Comparison of ENCODE assay signal across 25 mouse cellular contexts in the genomic region with DNA sequence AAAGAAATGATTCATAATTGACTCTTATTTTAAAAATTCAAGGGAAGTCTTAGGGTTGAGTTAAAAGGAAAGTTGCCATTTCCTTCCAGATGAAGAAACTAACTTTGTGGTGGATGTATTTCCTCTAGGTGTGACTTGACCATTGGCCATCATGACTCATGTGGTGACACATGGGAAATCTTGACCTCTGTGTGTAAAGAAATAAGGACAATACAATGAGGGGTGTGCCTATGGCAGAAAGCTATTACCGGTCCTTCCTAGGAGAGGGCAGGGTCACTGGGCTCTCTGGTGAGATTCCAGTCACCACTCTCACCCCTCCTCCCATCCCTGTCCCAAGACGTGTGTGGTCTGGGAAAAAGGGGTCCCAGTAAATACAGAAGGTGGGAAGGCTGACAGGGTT. TPM values are rescaled to one million over a fixed set of nuclear protein-coding genes. Genes with fewer than 3 reads are reported as not detected.
DNase-seq lines count a peak whose midpoint lies in the region; ATAC-seq and TF ChIP-seq lines count a peak whose summit lies in the region.
"Had no signal": no experiment of that assay in that cellular context is flagged by ENCODE, and none has a peak within 500 bp of the region (broad histone marks: within the 10 kb centered on the region; RNA-seq: fewer than 3 reads in every experiment).

No protein-coding gene starts in this region.

- no peak overlapping the region for H3K4me2 ChIP-seq in lung, postnatal 0 days (replicated peaks; ENCODE audit: low read depth, low read length)
- no peak overlapping the region for H3K4me2 ChIP-seq in stomach, embryonic 16.5 days (ENCODE audit: low read depth, low read length)
- H3K4me2 ChIP-seq: embryonic facial prominence, embryonic 12.5 days; forebrain, embryonic 12.5 days; heart, embryonic 15.5 days; hindbrain, embryonic 14.5 days had no signal

- H3K9ac ChIP-seq in lung, postnatal 0 days (replicated peaks; ENCODE audit: low read depth) = no peak overlapping the region
- H3K9ac ChIP-seq in stomach, embryonic 16.5 days (ENCODE audit: low read length) = no peak overlapping the region
- H3K9ac ChIP-seq: embryonic facial prominence, embryonic 12.5 days; forebrain, embryonic 12.5 days; heart, embryonic 15.5 days; hindbrain, embryonic 14.5 days had no signal

- DNase-seq in lung, postnatal 0 days (ENCODE audit: low spot score) = peak; percentile 38
- DNase-seq in lung, postnatal 25 days (ENCODE audit: low spot score) = no peak
- DNase-seq in Muller cell, postnatal 12 days (ENCODE audit: inconsistent ontology term) = peak; percentile 9
- no peak for DNase-seq in left cerebral cortex, postnatal 14 days (ENCODE audit: low spot score in 2 of 2)
- DNase-seq in heart, embryonic 10.5 days (ENCODE audit: low spot score) = no peak
- DNase-seq: adrenal gland, adult 8-10 months; adrenal gland, postnatal 36 days; cerebellum, adult 11 months; cerebellum, adult 8-10 months; cerebellum, postnatal 14 days; embryo, embryonic 11 days; gastrocnemius, postnatal 36 days; heart, adult 11 months had no signal

- H3K36me3 ChIP-seq in lung, postnatal 0 days (ENCODE audit: insufficient read depth, low read length) = no peaks in the 10 kb centered on the region
- H3K36me3 ChIP-seq in stomach, embryonic 16.5 days (ENCODE audit: control insufficient read depth, insufficient read depth, low read length) = no peaks in the 10 kb centered on the region
- no peaks in the 10 kb centered on the region for H3K36me3 ChIP-seq in heart, embryonic 10.5 days
- H3K36me3 ChIP-seq: embryonic facial prominence, embryonic 12.5 days; forebrain, embryonic 12.5 days; heart, embryonic 15.5 days; hindbrain, embryonic 10.5 days had no signal

- no peaks in the 10 kb centered on the region for H3K4me1 ChIP-seq in lung, postnatal 0 days (ENCODE audit: insufficient read depth, low read depth, low read length)
- H3K4me1 ChIP-seq in stomach, embryonic 16.5 days (ENCODE audit: control insufficient read depth, insufficient read depth, low read length) = 0 out of 2 replicates have a peak, but pooled peaks cover 6% of the 10 kb centered on the region
- H3K4me1 ChIP-seq in heart, embryonic 10.5 days = no peaks in the 10 kb centered on the region
- H3K4me1 ChIP-seq: embryonic facial prominence, embryonic 12.5 days; heart, embryonic 15.5 days had no signal

- intact Hi-C loops in left cerebral cortex, postnatal 14 days (cut with DNase I) = no loop called here

- peak; percentile 63 for ATAC-seq in lung, postnatal 0 days
- ATAC-seq in stomach, embryonic 16.5 days (ENCODE audit: insufficient read depth, low FRiP score) = peak; percentile 37; the same call in 1 of the 2 replicates
- ATAC-seq: forebrain, embryonic 16.5 days; intestine, embryonic 16.5 days had no signal

- 39% methylated on average over 2 of the region's 2 CpGs for WGBS in lung, postnatal 0 days
- 40% methylated on average over 2 of the region's 2 CpGs for WGBS in stomach, embryonic 16.5 days
- WGBS in heart, embryonic 10.5 days = 65% methylated on average over 2 of the region's 2 CpGs

- H3K4me3 ChIP-seq in lung, postnatal 0 days (ENCODE audit: low read depth, low read length) = no peak overlapping the region
- H3K4me3 ChIP-seq in stomach, embryonic 16.5 days (replicated peaks; ENCODE audit: low read length) = no peak overlapping the region
- H3K4me3 ChIP-seq in heart, embryonic 10.5 days = no peak overlapping the region
- H3K4me3 ChIP-seq: embryonic facial prominence, embryonic 12.5 days; forebrain, embryonic 12.5 days; heart, embryonic 15.5 days; hindbrain, embryonic 10.5 days had no signal

- no peaks in the 10 kb centered on the region for H3K9me3 ChIP-seq in lung, postnatal 0 days (ENCODE audit: low read length)
- H3K9me3 ChIP-seq in stomach, embryonic 16.5 days (replicated peaks; ENCODE audit: control insufficient read depth, low read length) = no peaks in the 10 kb centered on the region
- H3K9me3 ChIP-seq in heart, embryonic 10.5 days = no peaks in the 10 kb centered on the region
- H3K9me3 ChIP-seq: embryonic facial prominence, embryonic 12.5 days; forebrain, embryonic 12.5 days; heart, embryonic 15.5 days; hindbrain, embryonic 10.5 days had no signal

- TF ChIP-seq EP300 in lung, postnatal 0 days (IDR thresholded peaks at IDR 0.05) = peak; percentile 17; the same call in 1 of the 2 replicates

- H3K27ac ChIP-seq in lung, postnatal 0 days (ENCODE audit: low read length) = no peak overlapping the region
- H3K27ac ChIP-seq in stomach, embryonic 16.5 days (ENCODE audit: low read length) = no peak overlapping the region
- H3K27ac ChIP-seq in heart, embryonic 10.5 days = no peak overlapping the region
- H3K27ac ChIP-seq: embryonic facial prominence, embryonic 12.5 days; forebrain, embryonic 12.5 days; heart, embryonic 15.5 days; hindbrain, embryonic 10.5 days; hindbrain, embryonic 14.5 days had no signal

- no peaks in the 10 kb centered on the region for H3K27me3 ChIP-seq in lung, postnatal 0 days (replicated peaks; ENCODE audit: insufficient read depth, low read length)
- H3K27me3 ChIP-seq in stomach, embryonic 16.5 days (ENCODE audit: control insufficient read depth, insufficient read depth, low read length) = no peaks in the 10 kb centered on the region
- no peaks in the 10 kb centered on the region for H3K27me3 ChIP-seq in heart, embryonic 10.5 days (ENCODE audit: insufficient read depth, poor library complexity, severe bottlenecking)
- H3K27me3 ChIP-seq: CH12.LX; embryonic facial prominence, embryonic 12.5 days; forebrain, embryonic 12.5 days; heart, embryonic 15.5 days had no signal

- no peak for TF ChIP-seq CTCF in lung, postnatal 0 days (IDR thresholded peaks at IDR 0.05)

RNA-seq across cellular contexts. Expression of a gene that starts 25.5 kb away (rescaled TPM):
- polyA plus RNA-seq in lung, postnatal 0 days (2015; fragmentation: Nextera tagmentation; extraction: Ambion mirVana) = not detected in 2 replicates
- not detected in 2 replicates for polyA plus RNA-seq in stomach, embryonic 16.5 days (2015; fragmentation: Nextera tagmentation; extraction: Ambion mirVana)
- total RNA-seq in left cerebral cortex, postnatal 14 days (2021) = not detected
- not detected in 2 replicates for polyA plus RNA-seq in heart, embryonic 10.5 days (2016; fragmentation: Nextera tagmentation; extraction: Ambion mirVana)
- total RNA-seq: adrenal gland, adult 8-10 months; adrenal gland, postnatal 36 days; CH12.LX; common myeloid progenitor, adult 5-6 weeks; gastrocnemius, adult 8-10 months; gastrocnemius, postnatal 36 days; heart, postnatal 25 days had no signal
- polyA plus RNA-seq: embryonic facial prominence, embryonic 12.5 days; forebrain, embryonic 16.5 days; heart, embryonic 15.5 days; hindbrain, embryonic 10.5 days; hindbrain, embryonic 14.5 days; intestine, embryonic 16.5 days had no signal

RNA-seq across cellular contexts. Expression of a gene that starts 48.4 kb away (rescaled TPM):
- polyA plus RNA-seq in lung, postnatal 0 days (2015; fragmentation: Nextera tagmentation; extraction: Ambion mirVana) = 20.3 and 20.7 TPM in 2 replicates
- polyA plus RNA-seq in stomach, embryonic 16.5 days (2015; fragmentation: Nextera tagmentation; extraction: Ambion mirVana) = 22.2 and 24.2 TPM in 2 replicates
- 1 to 10 TPM; 6.1 to 9.5 TPM for total RNA-seq in left cerebral cortex, postnatal 14 days (2021)
- 22.9 and 23.7 TPM in 2 replicates for polyA plus RNA-seq in heart, embryonic 10.5 days (2016; fragmentation: Nextera tagmentation; extraction: Ambion mirVana)

RNA-seq across cellular contexts. Expression of a gene that starts 50.2 kb away (rescaled TPM):
- polyA plus RNA-seq in lung, postnatal 0 days (2015; fragmentation: Nextera tagmentation; extraction: Ambion mirVana) = 4.9 and 5.3 TPM in 2 replicates
- 6.9 and 9.0 TPM in 2 replicates for polyA plus RNA-seq in stomach, embryonic 16.5 days (2015; fragmentation: Nextera tagmentation; extraction: Ambion mirVana)
- total RNA-seq in left cerebral cortex, postnatal 14 days (2021) = 10 to 100 TPM; 12.6 to 14.6 TPM
- 7.5 and 9.3 TPM in 2 replicates for polyA plus RNA-seq in heart, embryonic 10.5 days (2016; fragmentation: Nextera tagmentation; extraction: Ambion mirVana)

Comparison
In these comparisons a context has a peak if more than half of its experiments do, and no peak if none do; other contexts are left out.
1. DNase-seq: peak in lung, postnatal 0 days (single experiment) and Muller cell, postnatal 12 days (single experiment); none in lung, postnatal 25 days (single experiment), left cerebral cortex, postnatal 14 days (0 of 2) and heart, embryonic 10.5 days (single experiment).